Mouse (Mus musculus): ENCODE results near the gene Itpr1. TPM values are rescaled to one million over a fixed set of nuclear protein-coding genes. Genes with fewer than 3 reads are reported as not detected.
"Not testable (repeated sequence)": the region's sequence is repeated elsewhere in the genome, so short reads cannot be mapped to it uniquely, and the experiment has no call there.

Gene Itpr1
- polyA plus RNA-seq, 1 experiment from 2014 or later, result 15.7 TPM

DNA sequence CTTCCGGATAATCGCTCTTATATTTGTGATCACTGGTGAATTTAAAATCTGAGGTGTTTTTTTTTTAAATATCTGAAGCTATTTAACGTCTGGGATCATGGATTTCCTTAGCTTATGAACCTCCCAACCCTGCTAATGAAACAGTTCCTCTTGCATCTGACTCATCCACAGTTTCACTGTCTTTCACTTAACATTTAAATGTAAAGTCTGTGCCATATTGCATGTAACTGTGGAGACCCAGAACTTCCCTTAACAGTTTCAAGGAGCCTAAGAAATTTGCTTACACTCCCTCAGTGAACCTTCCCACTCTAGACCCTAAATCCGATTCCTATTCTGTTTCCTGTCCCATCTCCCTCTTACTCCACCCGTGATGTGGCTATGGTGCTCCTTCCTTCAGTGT lies 342.0 kb downstream of the Itpr1 start:
- TF ChIP-seq CTCF (IDR thresholded peaks at IDR 0.05; ENCODE audit: low read depth), result no peak
- DNase-seq, result no peak
- 79% methylated on average over 5 of the region's 5 CpGs for WGBS
- Histone ChIP-seq H3K4me2 (no peak overlapping the region), H3K4me3 (ENCODE audit: low read depth, low read length) (no peak overlapping the region), H3K4me1 (ENCODE audit: insufficient read depth) (no peaks in the 10 kb centered on the region), H3K9ac (no peak overlapping the region), H3K9me3 (ENCODE audit: low read depth, low read length) (no peaks in the 10 kb centered on the region), H3K27me3 (ENCODE audit: insufficient read depth, low read length) (no peaks in the 10 kb centered on the region), H3K36me3 (ENCODE audit: insufficient read depth) (0 out of 2 replicates have a peak, but pooled peaks cover 4% of the 10 kb centered on the region), H3K27ac (ENCODE audit: low read depth) (no peak overlapping the region)
- ATAC-seq (ENCODE audit: insufficient read depth), result no peak

DNA sequence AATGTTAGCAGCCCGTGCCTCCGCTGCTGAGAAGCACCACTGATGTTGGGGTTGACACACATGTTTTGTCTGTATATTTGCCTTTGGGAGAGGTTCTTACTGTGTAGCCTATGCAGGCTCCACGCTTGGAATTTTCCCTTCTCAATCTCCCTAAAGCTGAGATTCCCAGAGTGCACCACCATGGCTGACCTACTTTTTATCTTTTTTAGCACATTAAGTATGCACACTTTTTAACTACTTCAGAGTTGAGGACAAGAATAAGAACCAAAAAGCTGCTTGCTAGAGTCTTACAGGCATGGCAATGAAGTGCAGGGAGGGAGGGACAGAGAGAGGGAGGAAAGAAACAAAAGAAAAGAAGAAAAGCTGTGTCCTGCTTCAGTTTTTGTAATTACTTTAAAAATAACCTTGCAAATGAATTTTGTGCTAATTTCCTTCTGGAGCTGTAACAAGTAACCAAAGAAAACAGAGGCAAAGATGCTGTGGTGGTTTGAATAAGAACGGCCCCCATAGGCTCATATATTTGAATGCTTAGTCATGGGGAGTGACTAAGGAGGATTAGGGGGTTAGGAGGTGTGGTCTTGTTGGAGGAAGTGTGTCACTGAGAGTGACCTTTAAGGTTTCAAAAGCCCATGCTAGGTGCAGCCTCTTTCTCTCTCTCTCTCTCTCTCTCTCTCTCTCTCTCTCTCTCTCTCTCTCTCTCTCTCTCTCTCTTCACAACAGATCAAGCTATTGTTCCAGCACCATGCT lies 344.9 kb downstream of the Itpr1 start:
- Histone ChIP-seq H3K9ac (no peak overlapping the region), H3K36me3 (ENCODE audit: insufficient read depth) (no peaks in the 10 kb centered on the region), H3K27ac (ENCODE audit: low read depth) (no peak overlapping the region), H3K4me3 (ENCODE audit: low read depth, low read length) (no peak overlapping the region), H3K9me3 (ENCODE audit: low read depth, low read length) (no peaks in the 10 kb centered on the region), H3K4me1 (ENCODE audit: insufficient read depth) (no peaks in the 10 kb centered on the region), H3K27me3 (ENCODE audit: insufficient read depth, low read length) (no peaks in the 10 kb centered on the region), H3K4me2 (no peak overlapping the region)
- 78% methylated on average over 4 of the region's 4 CpGs for WGBS
- TF ChIP-seq CTCF (IDR thresholded peaks at IDR 0.05; ENCODE audit: low read depth), result no peak
- ATAC-seq (ENCODE audit: insufficient read depth) (no peak), DNase-seq (no peak)

DNA sequence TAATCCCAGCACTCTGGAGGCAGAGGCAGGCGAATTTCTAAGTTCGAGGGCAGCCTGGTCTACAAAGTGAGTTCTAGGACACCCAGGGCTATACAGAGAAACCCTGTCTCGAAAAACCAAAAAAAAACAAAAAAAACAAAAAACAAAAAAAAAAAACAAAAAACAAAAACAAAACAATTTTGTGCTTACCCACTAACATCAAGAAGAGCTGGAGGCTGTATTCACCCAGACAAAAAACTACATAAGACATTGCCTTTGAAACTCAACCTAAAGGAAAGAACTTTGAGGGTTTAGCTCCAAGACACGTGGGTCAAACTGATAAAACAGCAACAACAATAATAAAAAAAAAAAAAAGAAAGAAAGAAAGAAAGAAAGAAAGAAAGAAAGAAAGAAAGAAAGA lies 346.3 kb downstream of the Itpr1 start:
- DNase-seq; H3K4me2 ChIP-seq; H3K27me3 ChIP-seq (ENCODE audit: insufficient read depth, low read length); H3K36me3 ChIP-seq (ENCODE audit: insufficient read depth); H3K9me3 ChIP-seq (ENCODE audit: low read depth, low read length); H3K9ac ChIP-seq; ATAC-seq (ENCODE audit: insufficient read depth); H3K27ac ChIP-seq (ENCODE audit: low read depth); H3K4me1 ChIP-seq (ENCODE audit: insufficient read depth); H3K4me3 ChIP-seq (ENCODE audit: low read depth, low read length): not testable (repeated sequence)
- WGBS, result 83% methylated on average over 4 of the region's 4 CpGs

GRCm38 (mm10) chr6:108562971-108563370 lies 350.1 kb downstream of the Itpr1 start:
- H3K27me3 ChIP-seq (ENCODE audit: insufficient read depth, low read length), result no peaks in the 10 kb centered on the region
- no peak for ATAC-seq (ENCODE audit: insufficient read depth)
- H3K9ac ChIP-seq, result no peak overlapping the region
- H3K4me1 ChIP-seq (ENCODE audit: insufficient read depth), result no peaks in the 10 kb centered on the region
- H3K36me3 ChIP-seq (ENCODE audit: insufficient read depth), result no peaks in the 10 kb centered on the region
- no peaks in the 10 kb centered on the region for H3K9me3 ChIP-seq (ENCODE audit: low read depth, low read length)
- no peak for TF ChIP-seq CTCF (IDR thresholded peaks at IDR 0.05; ENCODE audit: low read depth)
- no peak overlapping the region for H3K27ac ChIP-seq (ENCODE audit: low read depth)
- no peak overlapping the region for H3K4me2 ChIP-seq
- 89% methylated on average over 2 of the region's 2 CpGs for WGBS
- no peak for DNase-seq
- no peak overlapping the region for H3K4me3 ChIP-seq (ENCODE audit: low read depth, low read length)

DNA sequence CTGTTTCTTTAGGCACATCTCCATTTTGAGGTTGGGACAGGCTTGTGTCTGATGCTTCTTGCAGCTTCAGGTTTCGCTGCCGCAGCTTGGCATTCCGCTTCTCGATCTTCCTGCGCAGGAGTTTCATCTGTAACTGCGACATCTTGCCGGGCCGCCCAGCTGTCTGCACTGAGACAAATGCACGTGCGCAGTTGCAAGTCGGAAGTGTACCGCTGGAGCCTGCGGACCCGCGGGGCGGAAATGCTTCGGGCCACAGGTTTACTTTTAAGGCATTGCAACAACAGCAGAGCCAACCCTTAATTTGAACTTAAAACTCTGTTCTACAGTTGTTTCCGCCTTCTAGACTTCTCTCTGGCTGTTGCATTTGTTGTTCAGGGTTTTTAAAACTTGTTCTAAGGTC lies 352.6 kb downstream of the Itpr1 start:
- H3K9me3 ChIP-seq (ENCODE audit: low read depth, low read length); H3K27ac ChIP-seq (ENCODE audit: low read depth); H3K4me1 ChIP-seq (ENCODE audit: insufficient read depth); H3K4me2 ChIP-seq; H3K27me3 ChIP-seq (ENCODE audit: insufficient read depth, low read length); DNase-seq; H3K4me3 ChIP-seq (ENCODE audit: low read depth, low read length); H3K9ac ChIP-seq; H3K36me3 ChIP-seq (ENCODE audit: insufficient read depth); ATAC-seq (ENCODE audit: insufficient read depth): not testable (repeated sequence)
- 77% methylated on average over 18 of the region's 18 CpGs for WGBS

- TF ChIP-seq CTCF (IDR thresholded peaks at IDR 0.05; ENCODE audit: low read depth), result no peak
- DNase-seq (no peak), ATAC-seq (ENCODE audit: insufficient read depth) (no peak)
- no peak overlapping the region for H3K4me2 ChIP-seq
- H3K4me3 ChIP-seq (ENCODE audit: low read depth, low read length), result no peak overlapping the region
- no peaks in the 10 kb centered on the region for H3K27me3 ChIP-seq (ENCODE audit: insufficient read depth, low read length)
- no peak overlapping the region for H3K9ac ChIP-seq
- no peaks in the 10 kb centered on the region for H3K36me3 ChIP-seq (ENCODE audit: insufficient read depth)
- H3K4me1 ChIP-seq (ENCODE audit: insufficient read depth), result peaks cover 12% of the 10 kb centered on the region
- H3K9me3 ChIP-seq (ENCODE audit: low read depth, low read length), result no peaks in the 10 kb centered on the region
- no peak overlapping the region for H3K27ac ChIP-seq (ENCODE audit: low read depth)
Measured at GRCm38 (mm10) chr6:108566549-108566948, 353.7 kb downstream of the Itpr1 start.

DNA sequence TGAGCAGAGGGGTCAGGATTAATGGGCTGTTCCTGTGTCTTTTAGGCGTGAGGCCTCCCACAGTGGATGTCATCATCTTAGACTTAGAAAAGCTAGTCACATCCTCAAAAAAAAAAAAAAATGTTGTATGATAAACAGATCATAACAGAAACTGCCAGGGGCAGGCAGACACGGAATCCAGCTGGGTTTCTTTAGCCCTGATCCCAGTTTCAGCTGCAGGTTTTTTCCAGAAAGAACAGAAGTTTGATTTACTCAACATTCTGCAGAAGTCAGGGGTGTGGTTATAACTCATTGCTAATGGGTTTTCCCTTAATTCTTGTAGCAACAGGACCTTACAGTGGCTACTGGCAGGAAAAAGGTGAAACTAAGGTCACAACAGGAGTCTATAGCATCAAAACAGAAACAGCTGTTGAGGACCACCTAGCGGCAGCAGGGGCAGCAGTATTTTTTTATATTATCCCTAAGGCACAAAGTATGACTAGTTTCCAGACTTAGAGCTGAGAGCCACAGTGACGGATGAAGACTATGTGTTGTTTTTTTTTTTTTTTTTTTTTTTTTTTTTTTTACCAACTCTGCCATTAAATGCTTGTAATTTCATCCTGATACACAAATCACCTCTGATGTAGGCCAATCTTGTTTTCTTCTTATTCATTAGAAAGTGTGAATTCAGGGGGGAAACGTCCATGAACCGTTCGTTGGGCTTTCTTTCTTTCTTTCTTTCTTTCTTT lies 356.7 kb downstream of the Itpr1 start:
- 39% methylated on average over 7 of the region's 7 CpGs for WGBS
- DNase-seq (peak; percentile 83), ATAC-seq (ENCODE audit: insufficient read depth) (peak; percentile 58)
- no peak overlapping the region for H3K4me3 ChIP-seq (ENCODE audit: low read depth, low read length)
- H3K4me2 ChIP-seq, result no peak overlapping the region
- no peaks in the 10 kb centered on the region for H3K9me3 ChIP-seq (ENCODE audit: low read depth, low read length)
- no peaks in the 10 kb centered on the region for H3K36me3 ChIP-seq (ENCODE audit: insufficient read depth)
- peaks cover 12% of the 10 kb centered on the region for H3K4me1 ChIP-seq (ENCODE audit: insufficient read depth)
- peak; percentile 30; the same call in 1 of the 2 replicates for TF ChIP-seq CTCF (IDR thresholded peaks at IDR 0.05; ENCODE audit: low read depth)
- H3K9ac ChIP-seq, result no peak overlapping the region
- peak overlapping the region; percentile 51; the same call in 1 of the 2 replicates for H3K27ac ChIP-seq (ENCODE audit: low read depth)
- H3K27me3 ChIP-seq (ENCODE audit: insufficient read depth, low read length), result no peaks in the 10 kb centered on the region
